Mouse (Mus musculus) hindbrain, embryonic 13.5 days (tissue): Measurements from ENCODE around the gene Ccdc157. TPM values are rescaled to one million over a fixed set of nuclear protein-coding genes. Genes with fewer than 3 reads are reported as not detected.

Experiments used
- ATAC-seq: fragments of 200-750 bp; cut with Nextera tagmentation; 2 replicates; pipeline ENCODE4 v1.8.0; 2017; ENCODE audit warnings: moderate TSS enrichment; ENCODE audit not compliant: low FRiP score
- H3K27ac ChIP-seq: fragments of 300-500 bp; sonication (generic); 2 replicates; pipeline ENCODE4 v1.5.1; 2015; ENCODE audit warnings: inconsistent platforms, mild to moderate bottlenecking, moderate library complexity
- H3K27me3 ChIP-seq: fragments of 300-500 bp; sonication (generic); 2 replicates; pipeline ENCODE4 v1.6.1; 2015; ENCODE audit warnings: mild to moderate bottlenecking, inconsistent platforms
- H3K36me3 ChIP-seq: fragments of 300-500 bp; sonication (generic); 2 replicates; pipeline ENCODE4 v1.6.1; 2015; ENCODE audit warnings: mild to moderate bottlenecking, inconsistent platforms
- H3K4me1 ChIP-seq: fragments of 300-500 bp; sonication (generic); replicated peaks from 2 replicates; pipeline ENCODE4 v1.6.1; 2015; ENCODE audit warnings: inconsistent platforms
- H3K4me2 ChIP-seq: fragments of 300-500 bp; sonication (generic); 2 replicates; pipeline ENCODE4 v1.6.1; 2015; ENCODE audit warnings: inconsistent platforms, mild to moderate bottlenecking, moderate library complexity
- H3K4me3 ChIP-seq: fragments of 300-500 bp; sonication (generic); 2 replicates; pipeline ENCODE4 v1.5.1; 2015; ENCODE audit warnings: mild to moderate bottlenecking, inconsistent platforms
- H3K9ac ChIP-seq: fragments of 300-500 bp; sonication (generic); 2 replicates; pipeline ENCODE4 v1.6.1; 2015; ENCODE audit warnings: mild to moderate bottlenecking, inconsistent platforms
- H3K9me3 ChIP-seq: fragments of 300-500 bp; sonication (generic); 2 replicates; pipeline ENCODE4 v1.6.1; 2016; ENCODE audit warnings: inconsistent platforms
- WGBS: fragments of 180-500 bp; shearing (Covaris S2); methylation state at CpG from one replicate; pipeline ENCODE4 v1.1.7; 2015; 5-methylcytosine and 5-hydroxymethylcytosine counted together
- microRNA-seq: library from miRNA; unstranded; fragments of <30 nt; microRNA quantifications from one replicate; pipeline ENCODE4, GENCODE M21; 2016
- polyA plus RNA-seq: library from polyadenylated mRNA; unstranded; fragments of >200 nt; fragmentation: Nextera tagmentation; extraction: Ambion mirVana; gene quantifications from 2 replicates; pipeline ENCODE4 v1.2.1, GENCODE M21; 2015

The Ccdc157 gene
- polyA plus RNA-seq, 1 experiment from 2014 or later: 7.2 TPM

- Histone ChIP-seq H3K4me3 (peak overlapping the region; percentile 50; the same call in 1 of the 2 replicates), H3K9ac (0 out of 2 replicates have a peak overlapping the region, but pooled peaks have one; percentile 14)
These were observed 66.4 kb downstream of the Ccdc157 start for GRCm38 (mm10) chr11:4093459-4094377.

More at GRCm38 (mm10) chr11:4093459-4094377, 66.4 kb downstream of the Ccdc157 start:
- H3K36me3 ChIP-seq: peaks cover 19% of the 10 kb centered on the region
- WGBS: 87% methylated on average over 18 of the region's 18 CpGs
- H3K4me2 ChIP-seq: peak overlapping the region; percentile 90
- 0 out of 2 replicates have a peak, but pooled peaks cover 4% of the 10 kb centered on the region for H3K9me3 ChIP-seq
- peaks cover 34% of the 10 kb centered on the region for H3K4me1 ChIP-seq
- H3K27ac ChIP-seq: no peak overlapping the region
- no peak for ATAC-seq
- H3K27me3 ChIP-seq: no peaks in the 10 kb centered on the region

Small RNA genes lying within 50 kb of the gene (microRNA-seq; reads per million reads assigned to microRNA genes)
- 5.4 reads per million, percentile 16 among the genes with 10 or more reads in this experiment for gene Mir3060

Other genes starting within 250 kb of the Ccdc157 start
- gene Slc35e4, start 245.6 kb downstream of the Ccdc157 start, polyA plus RNA-seq: 11.1 and 11.4 TPM in 2 replicates
- gene Tcn2, start 228.1 kb downstream of the Ccdc157 start, polyA plus RNA-seq: 28.4 and 28.5 TPM in 2 replicates
- 60.7 and 60.9 TPM in 2 replicates for gene Pes1, start 196.3 kb downstream of the Ccdc157 start, polyA plus RNA-seq
- gene 4930556J24Rik, start 183.5 kb downstream of the Ccdc157 start, polyA plus RNA-seq: not detected in 2 replicates
- 4.0 and 4.3 TPM in 2 replicates for gene Gal3st1, start 176.7 kb downstream of the Ccdc157 start, polyA plus RNA-seq
- gene Sec14l4, start 128.8 kb downstream of the Ccdc157 start, polyA plus RNA-seq: not detected in 2 replicates
- gene Sec14l3, start 95.5 kb downstream of the Ccdc157 start, polyA plus RNA-seq: 0.08 and 0.35 TPM in 2 replicates
- gene Mtfp1, start 64.8 kb downstream of the Ccdc157 start, polyA plus RNA-seq: 5.7 and 6.2 TPM in 2 replicates
- 2.3 and 3.4 TPM in 2 replicates for gene Sec14l2, start 36.9 kb downstream of the Ccdc157 start, polyA plus RNA-seq
- gene Rnf215, start 25.1 kb downstream of the Ccdc157 start, polyA plus RNA-seq: 42.9 and 44.0 TPM in 2 replicates
- 54.3 and 55.1 TPM in 2 replicates for gene Sf3a1, start 57 bp upstream of the Ccdc157 start, polyA plus RNA-seq
- 26.1 and 28.0 TPM in 2 replicates for gene Tbc1d10a, start 26.5 kb upstream of the Ccdc157 start, polyA plus RNA-seq
- 2.2 and 2.3 TPM in 2 replicates for gene Castor1, start 57.9 kb upstream of the Ccdc157 start, polyA plus RNA-seq
- gene Osm, start 76.1 kb upstream of the Ccdc157 start, polyA plus RNA-seq: 0.14 TPM in 1 of 2 replicates, not detected in the other
- gene Lif, start 97.3 kb upstream of the Ccdc157 start, polyA plus RNA-seq: 0.08 TPM in 1 of 2 replicates, not detected in the other